Mouse (Mus musculus): Measurements from ENCODE around the gene Dixdc1. TPM values are rescaled to one million over a fixed set of nuclear protein-coding genes. Genes with fewer than 3 reads are reported as not detected.
"Not testable (repeated sequence)": the region's sequence is repeated elsewhere in the genome, so short reads cannot be mapped to it uniquely, and the experiment has no call there.

Dixdc1 gene
- total RNA-seq, 2 experiments from 2014 or later = 4.0 to 6.2 TPM

DNA sequence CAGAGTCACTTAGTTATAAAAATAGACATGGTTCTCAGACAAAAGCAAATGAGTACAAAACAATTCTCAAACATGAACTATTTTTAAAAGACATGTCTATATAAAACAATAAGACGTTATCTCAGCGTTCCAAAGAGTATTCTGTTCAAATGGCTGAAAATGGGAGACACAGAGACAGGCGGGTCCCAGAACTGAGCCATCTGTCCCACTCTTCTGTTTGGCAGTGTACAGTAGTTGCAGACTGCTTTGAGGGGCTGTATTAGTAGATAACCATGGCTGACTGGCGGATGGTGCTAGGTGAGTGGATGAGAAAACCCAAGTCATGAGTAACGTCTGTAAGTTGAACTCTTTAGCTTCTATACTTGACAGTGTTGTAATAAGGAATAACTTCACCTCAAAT is 74.5 kb downstream of the Dixdc1 start:
- no peak for DNase-seq
- intact Hi-C loops (cut with DNase I) = no loop called here

DNA sequence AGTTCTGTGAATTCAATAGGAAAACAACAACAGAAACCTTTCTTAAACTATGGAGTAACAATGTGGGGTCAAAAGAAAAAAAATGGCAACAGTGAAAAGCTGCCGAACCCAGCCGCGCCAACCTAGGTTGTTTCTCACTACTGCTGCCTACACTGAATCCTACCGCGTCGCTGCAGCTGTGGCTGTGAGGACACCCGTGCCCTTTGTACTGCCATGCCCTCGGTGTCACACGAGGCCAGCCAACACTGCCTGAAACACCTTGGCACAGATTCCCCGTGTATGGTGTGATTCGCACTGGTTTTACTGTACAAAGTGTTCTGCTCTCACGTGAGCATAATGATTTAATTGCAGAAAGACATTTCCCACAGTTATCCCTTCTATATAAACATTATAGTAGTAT is 78.9 kb downstream of the Dixdc1 start:
- peak; percentile 27 to 51 for DNase-seq
- intact Hi-C loops (cut with DNase I) = no loop called here

DNA sequence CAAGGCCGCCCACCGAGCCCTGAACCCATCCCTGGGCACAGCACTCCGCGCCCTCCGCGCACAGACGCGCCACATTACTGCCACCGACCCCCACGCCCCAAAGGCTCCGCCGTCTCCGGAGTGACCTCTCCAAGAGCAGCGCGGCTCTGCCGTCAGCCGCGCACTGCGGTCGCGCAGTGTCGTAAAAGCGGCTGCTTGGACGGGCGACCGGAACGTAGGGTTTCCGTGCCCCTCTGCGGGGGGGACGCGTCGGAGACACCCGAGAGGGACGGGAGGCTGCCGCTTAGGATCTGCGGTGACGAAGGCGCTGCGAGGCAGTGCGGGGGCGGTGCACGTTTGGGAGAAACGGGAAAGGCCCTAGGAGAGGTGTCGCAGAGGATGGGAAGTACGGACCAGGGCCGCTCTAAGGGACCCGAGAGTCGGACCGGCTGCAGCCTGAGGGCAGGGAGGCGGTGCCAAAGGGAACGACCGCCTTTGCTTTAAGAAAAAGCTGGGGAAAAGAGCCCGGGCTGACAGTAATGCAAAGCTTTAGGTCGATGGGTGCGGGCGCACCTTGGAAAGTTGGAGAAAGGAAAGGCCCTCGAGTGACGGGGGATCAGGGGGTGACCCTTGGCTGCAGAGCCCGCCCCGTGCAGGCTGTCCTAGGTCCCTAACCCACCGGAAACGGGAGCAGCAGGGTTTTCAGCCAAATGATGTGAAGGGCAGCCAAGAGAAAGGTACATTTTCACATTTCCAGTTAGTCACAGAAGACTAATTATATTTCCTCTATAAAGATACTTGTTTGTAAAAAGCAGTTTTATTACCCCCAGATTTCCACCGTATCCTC is 79.7 kb downstream of the Dixdc1 start, which contains the start of gene Dlat:
Dlat (minus strand) TSS at position 389 of the 826 bp plus-strand sequence.
- peak; percentile 87 to 90 for DNase-seq
- intact Hi-C loops (cut with DNase I) = no loop called here

DNA sequence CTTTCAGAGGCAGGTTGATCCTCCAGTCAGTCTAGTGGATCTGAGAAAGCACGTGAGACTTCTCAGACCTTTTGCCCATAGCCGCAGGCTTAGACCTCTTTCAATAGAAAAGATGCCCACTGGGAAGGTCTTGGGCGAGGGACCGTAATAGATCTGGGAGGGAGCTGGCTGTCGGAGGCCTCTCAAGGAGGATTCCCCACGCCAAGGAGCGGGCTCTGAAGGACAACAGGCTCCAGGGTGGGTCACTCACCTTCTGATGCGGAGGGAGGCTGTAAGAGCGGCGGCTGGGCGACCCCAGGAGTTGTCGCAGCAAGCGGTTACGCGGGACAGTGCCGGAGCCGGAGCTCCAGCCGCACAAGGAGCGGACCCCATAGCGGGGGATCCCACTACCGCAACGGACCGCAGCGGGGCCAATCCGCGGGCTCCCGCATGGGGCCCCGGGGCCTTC is 80.4 kb downstream of the Dixdc1 start:
- intact Hi-C loops (cut with DNase I) = no loop called here
- DNase-seq = no peak

DNA sequence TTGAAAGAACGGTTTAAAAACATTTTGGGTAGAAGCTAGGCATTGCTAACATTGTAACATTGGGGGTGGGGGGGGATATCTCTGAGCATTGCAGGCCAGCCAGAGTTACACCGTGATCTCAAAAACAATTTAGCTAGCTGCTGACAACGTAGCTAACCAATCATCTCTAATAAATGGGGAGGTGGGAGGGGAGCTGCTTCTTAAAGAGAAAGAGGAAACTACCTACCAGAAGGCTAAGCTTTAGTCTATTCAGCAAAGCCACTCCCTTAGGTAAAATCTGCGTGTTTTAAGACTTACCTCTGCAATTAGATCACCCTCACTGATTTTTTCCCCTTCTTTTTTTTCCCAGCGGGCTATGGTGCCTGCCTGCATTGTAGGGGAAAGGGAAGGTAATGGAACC is 80.9 kb downstream of the Dixdc1 start:
- no peak for DNase-seq
- intact Hi-C loops (cut with DNase I) = no loop called here

DNA sequence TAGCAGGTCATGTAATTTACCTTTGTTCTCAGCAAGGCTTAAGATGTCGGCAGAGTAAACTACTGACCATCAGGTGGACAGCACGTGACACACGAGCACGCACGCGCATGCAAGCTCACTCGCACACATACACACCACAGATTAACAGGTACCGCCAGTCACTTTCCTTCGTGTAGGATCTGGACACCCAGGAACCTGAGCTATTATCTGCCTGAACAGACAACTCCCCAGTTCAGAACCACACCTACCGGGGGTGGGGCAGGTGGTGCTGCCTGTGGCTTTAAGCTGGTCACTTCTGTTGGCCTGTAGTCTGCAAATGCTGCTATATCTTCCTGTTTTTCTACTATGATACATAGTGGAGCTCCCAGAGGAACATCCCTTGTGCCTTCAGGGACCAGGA is 88.8 kb downstream of the Dixdc1 start:
- DNase-seq = no peak
- intact Hi-C loops (cut with DNase I) = no loop called here

DNA sequence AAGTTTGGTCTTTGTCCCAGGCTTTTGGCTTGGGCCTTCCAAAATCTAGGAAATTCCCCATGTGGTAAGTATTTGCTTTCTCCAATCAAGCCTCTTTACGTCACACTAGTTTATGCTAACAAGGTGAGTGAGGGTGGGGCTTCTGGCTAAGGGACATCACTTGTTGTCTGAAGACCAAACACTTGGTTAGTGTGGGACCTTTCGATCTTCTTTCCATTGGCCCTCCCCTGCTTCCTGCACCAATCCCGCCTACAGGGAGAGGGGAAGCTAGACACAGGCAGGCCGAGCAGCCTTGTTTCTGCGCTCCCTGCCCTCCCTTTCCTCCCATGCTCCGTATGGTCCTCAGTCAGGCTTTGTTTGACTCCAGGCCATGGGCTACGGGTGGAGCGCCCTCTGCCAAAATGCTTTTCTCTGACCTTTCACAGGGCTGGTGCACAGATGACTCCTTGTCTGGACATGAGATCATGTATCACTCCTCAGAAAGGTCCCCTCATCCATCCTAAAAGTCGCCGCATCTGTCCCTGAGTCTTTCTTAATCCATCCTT is 92.4 kb downstream of the Dixdc1 start:
- no peak for DNase-seq
- intact Hi-C loops (cut with DNase I) = no loop called here

DNA sequence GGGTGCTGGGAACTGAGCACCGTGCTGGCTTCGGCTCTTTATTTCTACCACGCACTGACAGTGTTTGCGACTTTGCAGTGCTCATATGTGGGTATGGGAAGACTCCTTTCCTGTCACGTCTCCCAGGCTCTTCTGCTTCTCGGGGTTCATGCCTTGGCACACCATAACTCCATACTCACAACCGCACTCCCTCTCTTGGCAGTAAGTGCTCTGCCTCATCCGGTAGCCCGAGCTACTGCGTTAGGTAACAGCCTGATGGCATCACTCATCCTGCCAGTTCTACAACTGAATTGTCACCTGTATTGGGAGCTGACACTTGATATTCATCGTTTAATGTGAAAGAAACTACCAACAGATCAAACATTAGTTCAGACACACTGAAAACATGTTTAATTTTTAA is 105.0 kb downstream of the Dixdc1 start:
- DNase-seq = no peak
- intact Hi-C loops (cut with DNase I) = loop anchor here (1.0 kb wide), 1 partner anchor 9 kb away; no protein-coding TSS in a partner anchor

DNA sequence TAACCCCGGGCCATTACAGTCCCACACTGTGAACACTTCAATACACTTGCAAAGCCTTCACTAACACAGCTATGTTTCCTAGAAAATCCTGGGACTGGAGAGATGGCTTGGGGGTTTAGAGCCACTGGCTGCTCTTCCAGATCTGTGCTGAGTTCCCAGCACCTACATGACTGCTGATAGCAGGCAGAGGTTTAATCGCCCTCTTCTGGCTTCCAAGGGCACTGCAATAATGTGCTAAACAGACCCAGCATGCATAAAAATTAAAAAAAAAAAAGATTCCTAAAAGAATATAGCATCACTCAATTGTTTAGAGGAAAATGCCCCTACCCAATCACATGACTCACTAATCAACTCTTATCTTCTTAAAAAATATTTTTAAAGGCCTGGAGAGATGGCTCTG is 106.3 kb downstream of the Dixdc1 start:
- DNase-seq = no peak
- intact Hi-C loops (cut with DNase I) = no loop called here

DNA sequence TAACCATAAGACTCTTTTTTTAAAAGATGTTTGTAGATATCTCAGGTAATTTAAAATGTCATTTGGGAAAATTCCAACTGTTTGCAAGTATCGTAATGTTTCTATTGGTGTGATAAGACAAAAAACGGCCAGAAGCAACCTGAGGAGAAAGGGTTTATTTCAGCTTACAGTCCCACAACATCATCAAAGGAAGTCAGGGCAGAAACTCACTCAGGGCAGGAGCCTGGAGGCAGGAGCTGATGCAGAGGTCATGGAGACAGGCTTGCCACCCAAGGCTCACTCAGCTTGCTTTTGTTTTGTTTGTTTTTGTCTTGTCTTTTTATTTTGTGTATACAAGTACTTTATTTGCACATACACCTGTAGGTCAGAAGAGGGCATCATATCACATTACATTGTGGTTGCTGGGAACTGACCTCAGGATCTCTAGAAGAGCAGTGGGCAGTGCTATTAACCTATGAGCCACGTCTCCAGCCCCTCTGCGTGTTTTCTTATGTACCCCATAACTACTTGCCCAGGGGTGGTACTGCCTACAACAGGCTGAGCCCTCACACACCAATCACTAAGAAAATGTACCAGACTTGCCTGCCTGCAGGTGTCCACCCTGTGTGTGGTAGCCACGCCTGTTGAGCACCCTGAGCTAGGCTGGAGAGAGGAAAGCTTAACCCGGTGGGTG is 107.2 kb downstream of the Dixdc1 start:
- intact Hi-C loops (cut with DNase I) = no loop called here
- no peak for DNase-seq

DNA sequence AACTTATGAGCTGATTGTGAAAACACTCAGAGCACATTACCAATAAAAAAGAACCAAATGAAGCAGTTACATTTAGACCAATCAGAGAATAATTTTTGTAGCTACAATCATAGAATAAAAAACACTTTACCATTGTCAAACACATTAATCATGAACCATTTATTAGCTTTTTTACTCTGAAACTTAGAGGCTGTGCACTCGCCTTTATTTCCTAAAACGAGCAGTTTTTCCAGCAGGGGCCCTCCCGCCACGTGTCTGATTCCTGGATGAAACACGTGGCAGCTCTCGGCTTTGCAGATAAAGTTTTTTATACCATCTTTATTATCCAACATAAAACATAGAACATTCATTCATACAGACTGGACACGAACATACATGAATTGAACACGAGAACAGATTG is 108.4 kb downstream of the Dixdc1 start:
- DNase-seq; intact Hi-C loops (cut with DNase I): not testable (repeated sequence)

DNA sequence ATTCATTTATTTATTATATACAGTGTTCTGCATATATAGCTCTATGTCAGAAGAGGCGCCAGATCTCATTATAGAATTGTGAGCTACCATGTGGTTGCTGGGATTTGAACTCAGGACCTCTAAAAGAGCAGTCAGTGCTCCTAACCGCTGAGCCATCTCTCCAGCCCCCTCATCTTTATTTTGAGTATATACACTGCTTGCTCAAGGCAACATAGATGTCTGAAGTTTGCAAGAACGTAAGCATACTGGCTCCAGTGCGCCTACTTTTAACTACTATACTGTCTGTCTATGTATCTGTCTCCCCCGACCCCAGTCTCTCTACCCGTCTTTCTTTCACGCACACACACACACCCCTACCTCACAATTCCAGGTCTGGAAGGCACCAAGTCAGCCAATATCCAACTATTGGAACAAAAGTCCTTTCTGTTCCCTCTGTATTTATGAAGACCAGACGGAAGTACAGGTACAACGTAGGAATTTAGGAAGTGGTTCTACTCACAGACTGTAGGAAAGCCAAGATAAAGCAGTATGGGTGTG is 121.5 kb downstream of the Dixdc1 start:
- DNase-seq = no peak
- intact Hi-C loops (cut with DNase I) = loop anchor here (5.0 kb wide), 1 partner anchor 149 kb away; the partner anchor contains the start of gene Fdxacb1

DNA sequence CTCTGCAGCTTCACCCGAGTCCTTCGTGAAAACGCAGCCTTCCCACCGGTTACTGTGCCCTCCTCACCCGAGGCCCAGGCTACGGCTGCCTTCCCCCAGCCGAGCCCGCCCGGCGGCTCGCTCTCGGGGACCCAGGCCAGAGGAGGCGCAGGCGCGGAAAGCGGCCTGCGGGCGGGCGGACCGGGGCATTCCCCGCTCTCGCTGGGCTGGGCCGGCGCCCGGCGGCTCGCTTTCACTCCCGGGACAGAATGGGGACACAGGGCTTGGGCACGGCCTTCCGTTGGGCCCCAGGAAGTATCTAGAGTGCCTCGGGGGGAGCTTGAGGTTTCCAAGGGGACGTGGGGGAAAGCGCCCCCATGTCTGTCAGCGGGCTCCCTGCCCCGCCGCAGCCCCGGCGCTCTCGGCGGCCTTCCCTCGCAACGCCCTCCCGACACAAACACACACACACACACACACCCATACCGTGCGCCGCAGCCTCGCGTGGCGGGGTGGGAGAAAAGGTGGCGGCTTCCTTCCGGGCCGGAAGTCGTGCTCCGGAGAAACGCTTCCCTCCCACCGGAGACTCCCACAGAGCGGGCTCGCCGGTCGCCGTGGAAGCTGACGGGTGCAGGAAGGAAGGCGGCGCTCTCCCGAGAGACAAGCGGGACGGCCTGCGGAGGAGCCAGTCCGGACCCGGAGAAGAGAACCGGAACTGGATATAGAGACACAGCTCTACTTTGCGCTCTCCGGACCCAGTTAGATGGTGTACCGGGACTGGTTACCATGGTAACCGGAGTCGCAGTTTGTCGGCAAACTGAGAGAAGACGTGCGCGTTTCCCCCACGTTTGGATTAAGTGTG is 122.3 kb downstream of the Dixdc1 start, which contains the start of the genes Pih1d2 and Nkapd1:
Pih1d2 (plus strand) TSS at position 556 of the 838 bp plus-strand sequence.
Nkapd1 (minus strand) TSS at position 699 of the 838 bp plus-strand sequence.
- intact Hi-C loops (cut with DNase I) = loop anchor here (5.0 kb wide), 1 partner anchor 150 kb away; the partner anchor contains the start of gene Fdxacb1
- peak; percentile 86 to 92 for DNase-seq

DNA sequence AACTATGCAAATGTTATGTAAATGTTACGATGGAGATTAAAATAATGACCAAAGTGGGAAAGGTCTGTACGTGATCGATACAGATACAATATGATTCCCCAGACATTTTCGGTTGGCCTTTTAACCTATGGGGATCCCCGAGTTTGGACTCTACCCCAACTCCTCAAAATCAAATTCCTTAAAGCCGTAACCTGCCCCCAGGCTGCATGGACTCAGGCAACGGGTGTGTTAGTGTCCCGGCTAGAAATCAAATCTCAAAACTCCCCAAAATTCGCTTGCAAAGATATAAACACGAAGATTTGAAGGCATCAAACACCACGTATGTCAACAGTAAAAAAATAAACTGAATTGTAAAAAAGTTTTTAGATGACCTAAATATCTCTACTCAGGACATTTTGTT is 123.2 kb downstream of the Dixdc1 start:
- DNase-seq = no peak
- intact Hi-C loops (cut with DNase I) = loop anchor here (5.0 kb wide), 1 partner anchor 151 kb away; the partner anchor contains the start of gene Fdxacb1

Other genes starting within 250 kb of the Dixdc1 start
- gene Plet1, start 245.0 kb downstream of the Dixdc1 start, total RNA-seq (2021) = 1 to 10 TPM; 1.5 to 2.2 TPM
- gene Pts, start 210.8 kb downstream of the Dixdc1 start, total RNA-seq (2021) = 10 to 100 TPM; 25.5 to 29.4 TPM
- gene Il18, start 184.7 kb downstream of the Dixdc1 start, total RNA-seq (2021) = 1 to 10 TPM; 1.3 to 2.0 TPM
- gene Bco2, start 184.3 kb downstream of the Dixdc1 start, total RNA-seq (2021) = under 1 TPM; 0.22 to 0.33 TPM
- not detected for gene Tex12, start 178.2 kb downstream of the Dixdc1 start, total RNA-seq (2021)
- 100 to 1,000 TPM; 724 to 738 TPM for gene Sdhd, start 135.7 kb downstream of the Dixdc1 start, total RNA-seq (2021)
- gene Timm8b, start 135.6 kb downstream of the Dixdc1 start, total RNA-seq (2021) = 100 to 1,000 TPM; 216 to 232 TPM
- under 1 TPM; 0.22 to 0.88 TPM for gene Pih1d2, start 122.2 kb downstream of the Dixdc1 start, total RNA-seq (2021)
- 10 to 100 TPM; 14.7 to 14.8 TPM for gene Nkapd1, start 122.1 kb downstream of the Dixdc1 start, total RNA-seq (2021)
- gene Dlat, start 79.7 kb downstream of the Dixdc1 start, total RNA-seq (2021) = 100 to 1,000 TPM; 392 to 414 TPM
- gene 2310030G06Rik, start 7.0 kb upstream of the Dixdc1 start, total RNA-seq (2021) = 1 to 10 TPM; 2.0 to 3.2 TPM
- gene Cryab, start 11.8 kb upstream of the Dixdc1 start, total RNA-seq (2021) = 1,000 to 10,000 TPM; 1,337 to 1,386 TPM
- 100 to 1,000 TPM; 128 to 131 TPM for gene Hspb2, start 12.8 kb upstream of the Dixdc1 start, total RNA-seq (2021)
- 1 to 10 TPM; 5.7 to 6.0 TPM for gene Fdxacb1, start 28.7 kb upstream of the Dixdc1 start, total RNA-seq (2021)
- 10 to 100 TPM in 1 of 2 experiments, 1 to 10 TPM in 1; 9.9 to 10.1 TPM for gene Alg9, start 35.5 kb upstream of the Dixdc1 start, total RNA-seq (2021)
- 10 to 100 TPM in 1 of 2 experiments, 1 to 10 TPM in 1; 7.9 to 10.4 TPM for gene 1110032A03Rik, start 36.0 kb upstream of the Dixdc1 start, total RNA-seq (2021)
- 10 to 100 TPM in 1 of 2 experiments, 1 to 10 TPM in 1; 9.3 to 12.2 TPM for gene Ppp2r1b, start 105.8 kb upstream of the Dixdc1 start, total RNA-seq (2021)